Mouse (Mus musculus): ENCODE results near the gene Opcml. TPM values are rescaled to one million over a fixed set of nuclear protein-coding genes. Genes with fewer than 3 reads are reported as not detected.

The Opcml gene
- polyA plus RNA-seq, 1 experiment from 2014 or later: 49.9 TPM

- no peaks in the 10 kb centered on the region for H3K36me3 ChIP-seq
- H3K9me3 ChIP-seq (replicated peaks): no peaks in the 10 kb centered on the region
- no peak overlapping the region for H3K4me3 ChIP-seq (replicated peaks)
- no peak overlapping the region for H3K4me2 ChIP-seq
- H3K27me3 ChIP-seq (replicated peaks): 0 out of 2 replicates have a peak, but pooled peaks cover 2% of the 10 kb centered on the region
- peaks cover 4% of the 10 kb centered on the region for H3K4me1 ChIP-seq
- H3K9ac ChIP-seq (replicated peaks): no peak overlapping the region
- no peak overlapping the region for H3K27ac ChIP-seq (replicated peaks)
- ATAC-seq (ENCODE audit: low FRiP score): no peak
- 78% methylated on average over 2 of the region's 2 CpGs for WGBS
Measured at GRCm38 (mm10) chr9:28262896-28263295, 472.3 kb downstream of the Opcml start.

DNA sequence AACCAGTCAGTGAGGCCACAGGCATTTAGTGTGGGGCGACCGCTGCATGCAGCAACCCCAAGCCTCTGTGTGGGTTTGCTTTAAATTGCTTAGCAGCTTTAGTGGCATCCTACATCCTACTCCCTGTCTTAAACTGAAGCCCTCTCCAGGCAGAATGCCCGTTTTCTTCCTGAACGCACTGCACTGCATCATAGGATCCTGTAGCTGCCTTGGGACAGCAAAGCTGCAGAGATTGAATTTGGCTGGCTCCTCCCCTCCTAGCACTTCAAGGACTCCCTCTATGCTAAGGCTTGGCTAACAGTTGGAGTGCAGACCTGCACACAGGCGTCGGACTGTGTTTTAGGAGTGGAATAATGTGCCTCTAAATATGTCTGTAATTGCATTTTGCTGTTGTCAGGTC is 474.2 kb downstream of the Opcml start:
- Histone ChIP-seq H3K27me3 (replicated peaks) (0 out of 2 replicates have a peak, but pooled peaks cover 2% of the 10 kb centered on the region), H3K27ac (replicated peaks) (no peak overlapping the region), H3K4me2 (no peak overlapping the region), H3K4me3 (replicated peaks) (no peak overlapping the region), H3K9me3 (replicated peaks) (no peaks in the 10 kb centered on the region), H3K9ac (replicated peaks) (no peak overlapping the region), H3K36me3 (no peaks in the 10 kb centered on the region), H3K4me1 (peaks cover 4% of the 10 kb centered on the region)
- 62% methylated on average over 6 of the region's 6 CpGs for WGBS
- no peak for ATAC-seq (ENCODE audit: low FRiP score)

- no peak overlapping the region for H3K27ac ChIP-seq (replicated peaks)
- ATAC-seq (ENCODE audit: low FRiP score): no peak
- H3K4me2 ChIP-seq: no peak overlapping the region
- 0 out of 2 replicates have a peak, but pooled peaks cover 3% of the 10 kb centered on the region for H3K4me1 ChIP-seq
- no peaks in the 10 kb centered on the region for H3K27me3 ChIP-seq (replicated peaks)
- 61% methylated on average over 2 of the region's 2 CpGs for WGBS
- H3K36me3 ChIP-seq: no peaks in the 10 kb centered on the region
- no peaks in the 10 kb centered on the region for H3K9me3 ChIP-seq (replicated peaks)
- H3K9ac ChIP-seq (replicated peaks): no peak overlapping the region
- H3K4me3 ChIP-seq (replicated peaks): no peak overlapping the region
Measured at GRCm38 (mm10) chr9:28273816-28274215, 483.2 kb downstream of the Opcml start.

GRCm38 (mm10) chr9:28278555-28278954 is 488.0 kb downstream of the Opcml start:
- no peaks in the 10 kb centered on the region for H3K9me3 ChIP-seq (replicated peaks)
- no peak for ATAC-seq (ENCODE audit: low FRiP score)
- H3K4me3 ChIP-seq (replicated peaks): no peak overlapping the region
- H3K9ac ChIP-seq (replicated peaks): no peak overlapping the region
- no peaks in the 10 kb centered on the region for H3K36me3 ChIP-seq
- peaks cover 10% of the 10 kb centered on the region for H3K4me1 ChIP-seq
- no peaks in the 10 kb centered on the region for H3K27me3 ChIP-seq (replicated peaks)
- no peak overlapping the region for H3K4me2 ChIP-seq
- WGBS: 93% methylated on average over 2 of the region's 2 CpGs
- no peak overlapping the region for H3K27ac ChIP-seq (replicated peaks)

GRCm38 (mm10) chr9:28281025-28281424 is 490.4 kb downstream of the Opcml start:
- no peak for ATAC-seq (ENCODE audit: low FRiP score)
- Histone ChIP-seq H3K9me3 (replicated peaks) (no peaks in the 10 kb centered on the region), H3K27ac (replicated peaks) (no peak overlapping the region), H3K27me3 (replicated peaks) (no peaks in the 10 kb centered on the region), H3K36me3 (no peaks in the 10 kb centered on the region), H3K9ac (replicated peaks) (no peak overlapping the region), H3K4me2 (no peak overlapping the region), H3K4me3 (replicated peaks) (no peak overlapping the region), H3K4me1 (peaks cover 7% of the 10 kb centered on the region)
- WGBS: 40% methylated on average over 3 of the region's 3 CpGs

- H3K4me2 ChIP-seq: no peak overlapping the region
- peaks cover 7% of the 10 kb centered on the region for H3K4me1 ChIP-seq
- H3K9me3 ChIP-seq (replicated peaks): no peaks in the 10 kb centered on the region
- 0 out of 2 replicates have a peak overlapping the region, but pooled peaks have one; percentile 3 for H3K27ac ChIP-seq (replicated peaks)
- no peaks in the 10 kb centered on the region for H3K27me3 ChIP-seq (replicated peaks)
- H3K36me3 ChIP-seq: no peaks in the 10 kb centered on the region
- no peak overlapping the region for H3K9ac ChIP-seq (replicated peaks)
- H3K4me3 ChIP-seq (replicated peaks): no peak overlapping the region
- ATAC-seq (ENCODE audit: low FRiP score): no peak
- 69% methylated on average over 3 of the region's 3 CpGs for WGBS
Measured at GRCm38 (mm10) chr9:28281571-28281970, 491.0 kb downstream of the Opcml start.

- 84% methylated on average over 3 of the region's 3 CpGs for WGBS
- no peaks in the 10 kb centered on the region for H3K27me3 ChIP-seq (replicated peaks)
- H3K27ac ChIP-seq (replicated peaks): no peak overlapping the region
Measured at GRCm38 (mm10) chr9:28285016-28285415, 494.4 kb downstream of the Opcml start.

DNA sequence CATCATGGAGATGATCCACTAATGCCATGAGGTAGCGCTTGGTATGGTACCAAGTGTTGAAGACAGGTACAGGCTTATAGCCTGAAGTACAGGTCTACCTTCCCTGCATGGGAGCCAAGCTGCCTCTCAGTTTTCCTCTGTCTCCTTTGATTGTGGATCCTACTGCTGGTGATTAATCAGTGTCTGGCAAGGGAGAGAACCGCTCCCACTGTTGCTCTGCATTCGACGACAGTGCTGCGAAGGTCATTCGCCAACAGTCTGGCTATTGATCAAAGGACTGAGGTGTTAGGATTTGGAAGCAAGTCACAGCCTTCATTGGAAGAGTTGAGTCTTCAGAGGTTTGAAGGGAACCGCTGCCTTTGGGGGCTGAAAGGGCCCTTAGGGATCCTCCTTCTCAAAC is 495.8 kb downstream of the Opcml start:
- 77% methylated on average over 7 of the region's 7 CpGs for WGBS

More at GRCm38 (mm10) chr9:28285016-28285415, 494.4 kb downstream of the Opcml start:
- ATAC-seq (ENCODE audit: low FRiP score): no peak
- no peaks in the 10 kb centered on the region for H3K9me3 ChIP-seq (replicated peaks)
- peaks cover 7% of the 10 kb centered on the region for H3K4me1 ChIP-seq
- H3K4me3 ChIP-seq (replicated peaks): no peak overlapping the region
- no peak overlapping the region for H3K9ac ChIP-seq (replicated peaks)
- no peaks in the 10 kb centered on the region for H3K36me3 ChIP-seq
- H3K4me2 ChIP-seq: no peak overlapping the region

GRCm38 (mm10) chr9:28287485-28287884 is 496.9 kb downstream of the Opcml start:
- Histone ChIP-seq H3K9ac (replicated peaks) (no peak overlapping the region), H3K4me3 (replicated peaks) (no peak overlapping the region), H3K27me3 (replicated peaks) (no peaks in the 10 kb centered on the region), H3K27ac (replicated peaks) (no peak overlapping the region), H3K4me2 (no peak overlapping the region), H3K36me3 (no peaks in the 10 kb centered on the region), H3K9me3 (replicated peaks) (no peaks in the 10 kb centered on the region), H3K4me1 (no peaks in the 10 kb centered on the region)
- 44% methylated on average over 2 of the region's 2 CpGs for WGBS
- ATAC-seq (ENCODE audit: low FRiP score): no peak

More for the DNA sequence above, 495.8 kb downstream of the Opcml start:
- Histone ChIP-seq H3K36me3 (no peaks in the 10 kb centered on the region), H3K27ac (replicated peaks) (no peak overlapping the region), H3K4me3 (replicated peaks) (no peak overlapping the region), H3K4me1 (peaks cover 1% of the 10 kb centered on the region), H3K9me3 (replicated peaks) (no peaks in the 10 kb centered on the region), H3K4me2 (no peak overlapping the region), H3K27me3 (replicated peaks) (no peaks in the 10 kb centered on the region), H3K9ac (replicated peaks) (no peak overlapping the region)
- ATAC-seq (ENCODE audit: low FRiP score): no peak

DNA sequence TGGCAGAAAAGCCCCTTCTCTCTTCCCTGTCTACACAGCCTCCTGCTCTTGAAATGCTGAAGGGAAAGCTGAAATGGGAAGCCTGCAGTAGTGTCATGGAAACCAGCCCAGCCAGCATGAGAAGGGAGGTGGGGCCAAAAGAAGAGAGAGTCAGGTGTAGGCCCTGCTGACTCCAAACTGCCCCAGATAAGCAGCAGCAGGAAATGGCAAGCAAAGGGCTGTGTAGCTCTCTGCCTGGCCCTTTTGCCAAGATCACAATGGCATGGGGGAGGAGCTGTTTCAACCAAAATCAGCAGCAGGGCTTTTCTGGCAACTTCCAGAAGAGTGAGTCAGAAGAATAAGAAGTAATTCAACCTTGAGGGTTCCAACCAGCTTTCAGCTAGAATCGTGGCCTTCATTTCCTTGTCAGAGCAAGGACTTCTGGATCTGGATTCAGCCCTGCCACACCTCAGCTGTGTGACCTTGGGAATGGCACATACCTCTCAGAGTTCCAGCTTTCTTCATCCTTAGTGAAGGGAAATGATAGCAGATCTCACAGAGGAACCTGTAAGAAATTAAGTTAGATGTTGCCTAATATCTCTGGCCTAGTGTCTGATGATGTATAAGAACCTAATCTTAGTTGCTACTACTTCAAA is 499.2 kb downstream of the Opcml start:
- ATAC-seq (ENCODE audit: low FRiP score): no peak
- H3K4me2 ChIP-seq: no peak overlapping the region
- WGBS: 40% methylated on average over 1 of the region's 1 CpGs

GRCm38 (mm10) chr9:28303659-28304058 is 513.1 kb downstream of the Opcml start:
- ATAC-seq (ENCODE audit: low FRiP score): no peak
- WGBS: 77% methylated on average over 8 of the region's 8 CpGs

More for the DNA sequence above, 499.2 kb downstream of the Opcml start:
- H3K9ac ChIP-seq (replicated peaks): no peak overlapping the region
- no peaks in the 10 kb centered on the region for H3K4me1 ChIP-seq
- no peaks in the 10 kb centered on the region for H3K36me3 ChIP-seq
- no peak overlapping the region for H3K27ac ChIP-seq (replicated peaks)
- no peaks in the 10 kb centered on the region for H3K27me3 ChIP-seq (replicated peaks)
- H3K4me3 ChIP-seq (replicated peaks): no peak overlapping the region
- H3K9me3 ChIP-seq (replicated peaks): 0 out of 2 replicates have a peak, but pooled peaks cover 4% of the 10 kb centered on the region

GRCm38 (mm10) chr9:28306364-28307121 is 516.0 kb downstream of the Opcml start:
- no peak for ATAC-seq (ENCODE audit: low FRiP score)
- no peaks in the 10 kb centered on the region for H3K4me1 ChIP-seq
- H3K9ac ChIP-seq (replicated peaks): no peak overlapping the region
- no peak overlapping the region for H3K27ac ChIP-seq (replicated peaks)
- 50% methylated on average over 11 of the region's 11 CpGs for WGBS
- no peak overlapping the region for H3K4me2 ChIP-seq
- no peaks in the 10 kb centered on the region for H3K36me3 ChIP-seq
- H3K9me3 ChIP-seq (replicated peaks): no peaks in the 10 kb centered on the region
- H3K27me3 ChIP-seq (replicated peaks): no peaks in the 10 kb centered on the region
- no peak overlapping the region for H3K4me3 ChIP-seq (replicated peaks)

More at GRCm38 (mm10) chr9:28303659-28304058, 513.1 kb downstream of the Opcml start:
- Histone ChIP-seq H3K9me3 (replicated peaks) (no peaks in the 10 kb centered on the region), H3K36me3 (no peaks in the 10 kb centered on the region), H3K4me3 (replicated peaks) (no peak overlapping the region), H3K27ac (replicated peaks) (no peak overlapping the region), H3K27me3 (replicated peaks) (no peaks in the 10 kb centered on the region), H3K9ac (replicated peaks) (no peak overlapping the region), H3K4me1 (no peaks in the 10 kb centered on the region), H3K4me2 (no peak overlapping the region)
